Mouse (Mus musculus): ENCODE results near the gene Olfr530.

Gene Olfr530

DNA sequence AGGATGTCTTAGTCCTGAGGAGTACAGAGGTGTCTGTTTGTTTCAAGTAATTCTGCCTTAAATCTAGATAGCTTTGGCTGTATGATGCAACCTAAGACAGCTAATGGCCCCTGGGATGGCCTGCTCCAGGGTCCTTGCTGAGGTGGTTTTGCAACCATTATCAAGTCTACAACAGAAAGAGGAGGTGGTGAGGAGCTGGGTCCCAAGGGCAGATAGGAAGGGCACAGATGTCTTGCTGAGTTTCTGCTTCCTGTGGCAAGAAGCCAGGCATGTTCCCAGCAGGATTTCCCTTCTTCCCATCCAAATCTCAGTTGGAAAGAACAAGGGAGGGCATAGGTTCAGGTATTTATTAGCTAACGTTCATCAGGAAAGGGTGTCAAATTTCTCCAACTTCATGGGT lies at the start of gene Olfr530:
Gene Olfr530, minus strand, starts transcription at position 101 of the 400 bp plus-strand sequence.
- DNase-seq (ENCODE audit: low read depth, low spot score): no peak

DNA sequence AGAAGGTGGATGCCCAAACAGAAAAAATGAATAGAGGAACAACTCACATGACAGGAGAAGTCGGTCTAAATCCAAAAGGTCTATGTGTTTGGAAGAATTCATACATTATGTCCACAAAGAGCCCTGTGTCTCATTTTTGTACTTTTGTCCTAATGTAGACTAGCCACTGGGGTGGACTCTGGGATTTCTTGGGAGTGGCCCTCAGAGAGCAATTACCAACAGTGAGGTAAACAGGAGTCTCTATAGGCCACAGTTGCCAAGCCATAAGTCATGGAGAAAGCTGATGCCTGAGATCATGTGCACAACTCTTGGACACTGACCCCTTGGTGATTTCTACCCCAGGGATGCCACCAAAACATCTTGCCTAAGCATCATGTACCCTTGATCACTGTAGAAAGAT lies 45.4 kb upstream of the Olfr530 start, which contains the start of gene Olfr532:
Gene Olfr532, minus strand, starts transcription at position 101 of the 400 bp plus-strand sequence.
- no peak for DNase-seq (ENCODE audit: low read depth, low spot score)

DNA sequence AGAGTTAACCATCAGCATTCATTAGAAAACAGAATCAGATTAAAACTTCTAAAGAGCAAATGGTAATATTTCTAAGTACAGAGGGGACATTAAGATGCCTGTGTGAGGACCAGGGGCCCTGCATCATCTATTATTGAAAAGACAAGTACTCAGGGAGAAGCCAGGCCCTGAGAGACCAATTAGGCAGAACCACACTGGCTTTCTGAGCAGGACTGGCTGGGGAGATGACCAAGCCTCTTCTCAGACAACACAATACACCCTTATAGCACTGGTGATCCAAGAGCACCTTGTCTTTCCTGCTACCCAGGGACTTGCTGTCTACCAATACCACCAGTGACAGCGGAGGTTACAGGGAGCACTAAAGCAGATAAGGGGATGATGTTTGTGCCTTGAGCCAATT lies 26.7 kb upstream of the Olfr530 start, which contains the start of gene Olfr531:
Gene Olfr531, minus strand, starts transcription at position 101 of the 400 bp plus-strand sequence.
- DNase-seq (ENCODE audit: low read depth, low spot score): no peak

DNA sequence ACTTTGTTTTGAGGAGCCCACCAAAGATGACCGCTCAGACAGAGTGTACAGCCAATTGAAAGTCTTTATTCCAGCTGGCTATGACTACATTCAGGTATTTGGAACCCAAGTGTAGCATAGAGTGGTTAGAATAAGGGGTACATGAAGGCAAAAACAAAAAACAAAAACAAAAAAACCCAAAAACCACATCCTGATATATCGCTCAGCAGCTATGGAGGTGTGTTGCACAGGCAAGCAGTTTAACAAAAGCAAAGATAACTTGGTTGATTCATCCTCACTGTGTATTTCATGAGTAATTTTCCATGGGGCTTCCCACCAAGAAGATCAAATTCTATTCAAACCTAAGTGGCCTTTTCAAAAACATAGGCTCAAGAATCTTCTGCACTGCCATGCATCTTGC lies 780 bp upstream of the Olfr530 start:
- no peak for DNase-seq (ENCODE audit: low read depth, low spot score)

DNA sequence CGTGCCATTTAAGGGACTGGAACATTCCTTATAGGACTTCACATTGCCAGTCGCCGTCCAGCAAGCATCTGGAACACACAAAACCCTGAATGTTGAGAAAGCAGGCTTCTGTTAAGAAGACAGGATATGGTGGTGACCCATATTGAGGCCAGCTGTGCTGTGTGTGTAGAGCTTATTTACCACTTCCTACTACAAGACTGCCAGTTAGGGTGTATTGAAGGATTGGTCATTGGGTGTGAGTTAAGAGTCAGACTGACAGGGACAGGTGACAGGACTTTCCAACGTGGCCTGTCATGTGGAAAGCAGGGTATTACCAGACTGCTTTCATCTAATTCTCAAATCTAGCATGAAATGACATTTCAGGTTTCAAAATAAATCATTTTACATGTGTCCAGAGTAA lies 1.8 kb downstream of the Olfr530 start:
- DNase-seq (ENCODE audit: low read depth, low spot score): no peak

DNA sequence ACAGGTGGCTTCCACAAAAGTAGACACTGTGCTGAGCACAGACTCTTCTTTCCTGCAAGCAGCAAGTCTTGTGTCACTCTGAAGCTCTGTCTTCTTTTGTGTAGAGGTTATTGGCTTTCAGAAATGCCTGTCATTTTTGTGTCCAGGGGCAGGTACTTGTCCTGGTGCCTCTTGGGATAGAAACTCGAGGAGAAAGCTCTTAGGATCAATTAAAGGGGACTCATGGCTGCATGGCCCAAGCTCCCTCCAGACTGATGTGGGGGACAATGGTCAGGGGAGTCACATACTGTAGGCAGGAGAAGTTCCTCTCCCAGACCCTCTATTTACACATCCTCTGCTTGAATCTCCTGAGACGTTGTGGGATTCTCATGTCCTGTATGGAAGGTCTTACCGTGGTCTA lies 14.6 kb downstream of the Olfr530 start, which contains the start of gene Olfr60:
Gene Olfr60, minus strand, starts transcription at position 101 of the 400 bp plus-strand sequence.
- DNase-seq (ENCODE audit: low read depth, low spot score): no peak

DNA sequence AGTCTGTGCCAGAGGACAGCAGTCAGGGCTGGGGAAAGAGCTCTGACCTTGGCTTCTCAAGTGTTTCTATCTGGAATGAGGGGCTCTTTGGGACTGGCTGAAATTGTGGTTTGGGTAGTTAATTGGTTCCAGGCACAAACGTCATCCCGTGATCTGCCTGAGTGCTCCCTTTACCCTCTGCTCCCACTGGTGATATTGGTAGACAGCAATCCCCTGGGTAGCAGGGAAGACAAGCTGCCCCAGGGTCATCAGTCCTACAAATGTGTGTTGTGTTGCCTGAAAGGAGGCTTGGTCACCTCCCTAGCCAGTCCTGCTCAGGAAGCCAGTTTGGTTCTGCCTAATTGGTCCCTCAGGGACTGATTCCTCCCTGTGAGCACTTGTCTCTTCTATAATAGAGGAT lies 42.4 kb downstream of the Olfr530 start, which contains the start of gene Olfr527:
Gene Olfr527, plus strand, starts transcription at position 301 of the 400 bp plus-strand sequence.
- no peak for DNase-seq (ENCODE audit: low read depth, low spot score)

DNA sequence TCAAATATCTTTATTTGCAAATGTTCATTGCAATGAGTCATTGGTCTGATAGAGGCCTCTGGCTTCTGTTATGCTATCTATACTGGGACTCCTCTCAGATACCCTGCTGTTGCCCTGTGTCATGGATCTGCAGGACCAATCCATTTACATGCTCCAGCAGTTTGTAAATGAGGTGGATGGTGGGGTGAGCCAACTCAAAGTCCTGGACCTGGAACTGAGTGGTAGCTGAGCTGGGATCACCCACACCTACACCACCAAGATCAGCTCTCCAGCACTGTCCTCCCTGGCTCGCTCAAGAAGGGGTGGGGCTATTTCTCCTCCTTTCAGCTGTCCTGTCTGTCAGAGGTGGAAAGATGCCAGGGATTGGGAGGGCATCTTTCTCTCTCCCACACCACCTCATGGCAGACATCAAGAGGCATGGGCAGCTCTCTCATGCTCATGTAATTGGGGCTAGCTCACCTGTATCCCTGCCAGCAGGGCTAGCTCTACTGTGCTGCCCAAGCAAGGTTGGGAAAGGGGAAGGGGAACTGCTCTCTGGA lies 46.3 kb downstream of the Olfr530 start:
- no peak for DNase-seq (ENCODE audit: low read depth, low spot score)
